Mouse (Mus musculus): ENCODE measurements around the gene Atp1a3.

GRCm38 (mm10) chr7:25026452-25026851 lies 20.7 kb upstream of the Atp1a3 start:
- TF ChIP-seq POLR2A (IDR thresholded peaks at IDR 0.05; ENCODE audit: extremely low read depth, insufficient read depth, low read length), result no peak
- TF ChIP-seq CTCF (IDR thresholded peaks at IDR 0.05; ENCODE audit: extremely low read depth, insufficient read depth, low read length), result no peak

Measured in cortical plate, adult 2 months (tissue).